Mouse (Mus musculus) lung, postnatal 0 days (tissue): Measurements from ENCODE around the gene Itgb4. TPM values are rescaled to one million over a fixed set of nuclear protein-coding genes. Genes with fewer than 3 reads are reported as not detected.
A peak's percentile ranks its signal among the peaks of the same experiment; 100 is the strongest.

Experiments used
- ATAC-seq: fragments of 200-750 bp; cut with Nextera tagmentation; 2 replicates; pipeline ENCODE4 v1.8.0; 2017; ENCODE audit warnings: moderate library complexity
- DNase-seq: peaks from one replicate; pipeline ENCODE4 v3.0.0-alpha.2; 2016; ENCODE audit warnings: low spot score
- H3K27ac ChIP-seq: fragments of 300-500 bp; sonication (generic); 2 replicates; pipeline ENCODE4 v1.5.1; 2014; ENCODE audit warnings: antibody characterized with exemption, mild to moderate bottlenecking, low read length, mixed read lengths
- H3K27me3 ChIP-seq: fragments of 300-500 bp; sonication (generic); replicated peaks from 2 replicates; pipeline ENCODE4 v1.6.1; 2014; ENCODE audit warnings: low read length, mixed read lengths; ENCODE audit not compliant: insufficient read depth
- H3K36me3 ChIP-seq: fragments of 300-500 bp; sonication (generic); 2 replicates; pipeline ENCODE4 v1.6.1; 2014; ENCODE audit warnings: low read length, mixed read lengths; ENCODE audit not compliant: insufficient read depth
- H3K4me1 ChIP-seq: fragments of 300-500 bp; sonication (generic); 2 replicates; pipeline ENCODE4 v1.6.1; 2014; ENCODE audit warnings: antibody characterized with exemption, low read depth, low read length, mixed read lengths; ENCODE audit not compliant: insufficient read depth
- H3K4me2 ChIP-seq: fragments of 300-500 bp; sonication (generic); replicated peaks from 2 replicates; pipeline ENCODE4 v1.6.1; 2014; ENCODE audit warnings: low read depth, mild to moderate bottlenecking, low read length, moderate library complexity, mixed read lengths
- H3K4me3 ChIP-seq: fragments of 300-500 bp; sonication (generic); 2 replicates; pipeline ENCODE4 v1.5.1; 2014; ENCODE audit warnings: low read depth, low read length
- H3K9ac ChIP-seq: fragments of 300-500 bp; sonication (generic); replicated peaks from 2 replicates; pipeline ENCODE4 v1.6.1; 2014; ENCODE audit warnings: low read depth, mild to moderate bottlenecking
- H3K9me3 ChIP-seq: fragments of 300-500 bp; sonication (generic); 2 replicates; pipeline ENCODE4 v1.6.1; 2016; ENCODE audit warnings: low read length, mixed read lengths
- CTCF ChIP-seq: IDR thresholded peaks from 2 replicates; pipeline ENCODE4 v1.5.1; 2016; ENCODE audit warnings: antibody characterized with exemption, mild to moderate bottlenecking
- EP300 ChIP-seq: IDR thresholded peaks from 2 replicates; pipeline ENCODE4 v1.6.1; 2016; ENCODE audit warnings: antibody characterized with exemption, mild to moderate bottlenecking, control low read depth
- WGBS: fragments of 180-500 bp; shearing (Covaris S2); extraction: QIAGEN DNeasy Blood & Tissue Kit; methylation state at CpG from one replicate; pipeline ENCODE4 v1.1.7; 2014; 5-methylcytosine and 5-hydroxymethylcytosine counted together
- polyA plus RNA-seq: library from polyadenylated mRNA; unstranded; fragments of >200 nt; fragmentation: Nextera tagmentation; extraction: Ambion mirVana; gene quantifications from 2 replicates; pipeline ENCODE4 v1.2.1, GENCODE M21; 2015

Gene Itgb4
- polyA plus RNA-seq, 1 experiment from 2014 or later = 4.2 TPM

DNA sequence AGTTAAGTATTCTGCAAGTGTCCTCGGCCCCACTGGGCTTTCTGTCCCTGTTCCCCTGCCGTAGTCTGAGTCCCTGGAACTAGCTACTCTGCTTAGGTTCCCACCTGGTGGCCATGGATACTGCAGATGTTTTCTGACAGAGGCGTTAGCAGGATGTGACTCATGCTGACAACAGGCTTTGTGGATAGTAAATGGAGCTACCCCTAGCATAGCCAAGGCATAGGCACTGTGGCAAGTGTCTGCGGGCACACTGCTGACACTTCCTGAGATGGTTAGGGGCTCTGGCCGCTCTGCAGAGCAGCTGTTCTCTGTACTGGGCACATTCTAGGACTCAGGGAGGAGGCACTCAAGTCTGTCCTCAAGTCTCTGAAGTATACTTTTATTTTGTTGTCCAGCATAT is 19.8 kb upstream of the Itgb4 start:
- H3K4me2 ChIP-seq = no peak overlapping the region
- no peak for TF ChIP-seq EP300
- TF ChIP-seq CTCF = no peak
- H3K27me3 ChIP-seq = no peaks in the 10 kb centered on the region
- H3K9me3 ChIP-seq = no peaks in the 10 kb centered on the region
- peaks cover 10% of the 10 kb centered on the region; the same call in 1 of the 2 replicates for H3K36me3 ChIP-seq
- 67% methylated on average over 5 of the region's 5 CpGs for WGBS
- DNase-seq (peak; percentile 44), ATAC-seq (peak; percentile 45)
- no peak overlapping the region for H3K9ac ChIP-seq
- no peaks in the 10 kb centered on the region for H3K4me1 ChIP-seq
- no peak overlapping the region; the same call in 1 of the 2 replicates for H3K27ac ChIP-seq
- no peak overlapping the region for H3K4me3 ChIP-seq

DNA sequence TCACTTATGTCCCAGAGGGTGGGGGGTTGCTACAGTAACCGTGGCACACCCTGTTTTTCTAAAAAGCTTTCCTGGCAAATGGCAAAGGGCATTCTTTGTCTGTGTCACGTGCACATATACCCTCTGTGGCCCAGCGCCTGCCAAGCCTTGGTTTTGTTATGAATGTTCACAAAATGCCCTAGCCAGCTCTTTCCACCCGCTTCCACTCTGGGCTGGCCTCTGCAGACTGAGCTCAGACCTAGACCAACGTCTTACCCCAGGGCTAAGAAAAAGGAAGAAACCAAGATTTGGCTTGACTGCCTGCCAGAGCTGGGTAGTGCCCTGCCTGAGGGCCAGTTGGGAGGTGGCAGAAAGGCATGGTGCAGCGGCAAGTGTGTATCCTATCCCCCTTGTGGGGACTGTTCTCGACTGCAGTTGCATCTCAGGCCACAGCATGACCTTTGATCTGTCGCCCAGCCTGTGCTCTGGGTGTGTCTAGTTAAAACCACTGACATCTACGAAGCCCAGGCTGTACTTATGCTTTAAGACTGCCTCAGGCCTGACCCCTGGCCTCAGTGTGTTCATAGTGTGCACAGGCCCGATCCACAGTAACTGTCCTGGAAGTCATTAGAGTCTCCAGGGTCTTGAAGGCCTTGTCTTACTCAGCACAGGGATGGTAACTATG is 19.2 kb upstream of the Itgb4 start:
- H3K27ac ChIP-seq = no peak overlapping the region

DNA sequence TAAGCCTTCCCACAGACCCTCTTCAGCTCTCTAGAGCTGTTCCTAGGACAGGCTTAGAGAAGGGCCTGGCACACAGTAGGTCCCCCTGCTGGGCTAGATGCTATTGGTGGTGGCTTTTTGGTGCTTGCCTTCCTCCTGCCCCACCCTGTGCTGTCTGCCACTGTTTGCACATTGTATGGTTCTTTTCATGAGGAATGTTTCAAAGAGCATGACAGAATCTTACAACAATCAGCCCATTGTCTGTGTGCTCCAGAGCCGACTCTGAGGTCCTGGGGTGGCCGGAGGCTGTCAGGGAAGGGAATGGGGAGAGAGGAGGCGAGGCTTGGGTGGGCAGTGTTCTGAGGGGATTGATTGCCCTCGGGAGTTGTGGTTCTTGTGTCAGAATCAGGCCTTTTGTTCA is 18.1 kb upstream of the Itgb4 start:
- 54% methylated on average over 4 of the region's 4 CpGs for WGBS
- Histone ChIP-seq H3K9me3 (no peaks in the 10 kb centered on the region), H3K36me3 (peaks cover 24% of the 10 kb centered on the region), H3K4me1 (no peaks in the 10 kb centered on the region), H3K27me3 (no peaks in the 10 kb centered on the region), H3K27ac (no peak overlapping the region), H3K4me3 (no peak overlapping the region), H3K4me2 (no peak overlapping the region), H3K9ac (no peak overlapping the region)
- TF ChIP-seq EP300 (no peak), CTCF (no peak)
- ATAC-seq = no peak
- no peak for DNase-seq

More for the DNA sequence above, 19.2 kb upstream of the Itgb4 start:
- Histone ChIP-seq H3K4me2 (no peak overlapping the region), H3K9ac (no peak overlapping the region), H3K27me3 (no peaks in the 10 kb centered on the region), H3K9me3 (no peaks in the 10 kb centered on the region), H3K4me3 (no peak overlapping the region), H3K36me3 (peaks cover 14% of the 10 kb centered on the region; the same call in 1 of the 2 replicates), H3K4me1 (no peaks in the 10 kb centered on the region)
- DNase-seq (peak; percentile 49), ATAC-seq (peak; percentile 77)
- 58% methylated on average over 10 of the region's 10 CpGs for WGBS
- TF ChIP-seq CTCF (no peak), EP300 (no peak)

- Histone ChIP-seq H3K27ac (no peak overlapping the region), H3K4me2 (no peak overlapping the region), H3K36me3 (peaks cover 21% of the 10 kb centered on the region), H3K9me3 (no peaks in the 10 kb centered on the region), H3K4me3 (no peak overlapping the region), H3K9ac (no peak overlapping the region), H3K27me3 (no peaks in the 10 kb centered on the region), H3K4me1 (no peaks in the 10 kb centered on the region)
- 67% methylated on average over 7 of the region's 7 CpGs for WGBS
- DNase-seq (no peak), ATAC-seq (peak; percentile 25; the same call in 1 of the 2 replicates)
- no peak for TF ChIP-seq CTCF
- no peak for TF ChIP-seq EP300
Observed at GRCm38 (mm10) chr11:115957971-115958370, 16.5 kb upstream of the Itgb4 start.

DNA sequence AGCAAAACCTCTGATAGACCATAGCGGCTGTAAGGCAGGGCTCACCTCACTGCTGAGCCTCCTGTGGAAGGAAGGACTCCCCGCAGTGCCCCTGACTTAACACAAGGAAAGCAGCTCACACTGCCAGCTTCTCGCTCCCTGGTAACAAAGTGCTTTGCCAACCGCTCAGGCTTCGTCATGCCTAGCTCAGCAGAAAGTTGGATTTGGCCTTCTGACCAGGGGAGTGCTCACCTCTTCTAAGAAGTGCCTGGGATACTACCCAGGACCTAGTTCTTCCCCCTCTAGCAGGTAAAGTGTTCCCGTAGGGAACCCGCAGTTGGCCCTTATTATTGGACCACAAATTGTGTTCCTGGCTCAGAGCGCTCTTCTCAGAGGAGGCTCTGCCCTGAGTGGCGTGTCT is 15.5 kb upstream of the Itgb4 start:
- no peak overlapping the region for H3K4me3 ChIP-seq
- TF ChIP-seq CTCF (no peak), EP300 (no peak)
- DNase-seq = no peak
- no peaks in the 10 kb centered on the region for H3K4me1 ChIP-seq
- WGBS = 95% methylated on average over 9 of the region's 9 CpGs
- no peak overlapping the region for H3K27ac ChIP-seq
- no peaks in the 10 kb centered on the region for H3K27me3 ChIP-seq
- H3K4me2 ChIP-seq = no peak overlapping the region
- H3K9me3 ChIP-seq = no peaks in the 10 kb centered on the region
- no peak overlapping the region for H3K9ac ChIP-seq
- peaks cover 25% of the 10 kb centered on the region for H3K36me3 ChIP-seq
- no peak for ATAC-seq

DNA sequence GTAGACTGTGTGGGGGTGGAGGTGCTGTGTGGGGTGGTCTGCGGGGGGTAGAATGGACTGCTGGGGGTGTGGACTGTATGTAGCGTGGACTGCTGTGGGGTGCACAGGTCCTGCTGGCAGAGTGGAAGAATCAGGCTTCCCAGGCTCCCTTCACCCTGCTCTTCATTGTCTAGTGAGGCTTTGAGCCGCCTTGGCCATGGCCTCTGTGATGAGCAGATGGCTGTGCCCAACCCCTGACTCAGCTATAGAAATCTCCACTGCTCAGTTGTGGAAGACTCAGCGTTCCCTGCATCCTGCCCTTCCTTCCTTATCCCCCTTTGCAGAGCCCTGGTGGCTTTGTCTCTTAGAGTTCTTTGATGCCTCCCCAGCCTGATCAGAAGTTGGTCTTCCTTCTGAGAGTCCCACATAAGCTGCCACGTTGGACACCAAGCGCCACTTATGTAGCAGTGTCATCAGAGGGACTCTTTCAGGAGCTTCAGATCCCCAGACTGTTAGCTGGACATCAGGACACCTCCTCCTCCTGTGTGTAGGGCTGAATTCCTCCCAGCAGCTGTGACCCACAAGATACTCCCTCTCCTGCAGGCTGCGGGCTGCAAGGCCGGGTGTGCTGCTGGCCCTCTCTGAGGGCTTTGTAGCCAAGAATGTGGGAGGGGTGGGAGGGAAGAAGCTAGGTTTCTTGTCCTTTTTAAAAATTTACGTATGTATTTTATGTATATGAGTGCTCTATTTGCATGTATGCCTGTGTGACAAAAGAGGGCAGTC is 11.7 kb upstream of the Itgb4 start:
- Histone ChIP-seq H3K36me3 (peaks cover 31% of the 10 kb centered on the region), H3K27me3 (no peaks in the 10 kb centered on the region), H3K9ac (no peak overlapping the region), H3K4me1 (no peaks in the 10 kb centered on the region), H3K4me2 (no peak overlapping the region), H3K4me3 (no peak overlapping the region), H3K27ac (no peak overlapping the region), H3K9me3 (no peaks in the 10 kb centered on the region)
- TF ChIP-seq CTCF (no peak), EP300 (no peak)
- ATAC-seq = no peak
- no peak for DNase-seq
- WGBS = 89% methylated on average over 9 of the region's 9 CpGs
